Mouse (Mus musculus): ENCODE results near the gene Fam168b.

The Fam168b gene

GRCm38 (mm10) chr1:34850343-34851136, 7.7 kb upstream of the Fam168b start:
- no peak for DNase-seq

- DNase-seq: peak; percentile 91
Measured at GRCm38 (mm10) chr1:34849745-34850342, 7.0 kb upstream of the Fam168b start, which contains the start of gene Plekhb2. Gene Plekhb2, plus strand, starts transcription at chr1:34849976.

GRCm38 (mm10) chr1:34847070-34847469, 4.2 kb upstream of the Fam168b start:
- no peak for DNase-seq

- no peak for DNase-seq
Measured at GRCm38 (mm10) chr1:34842389-34842861, 440 bp downstream of the Fam168b start.

GRCm38 (mm10) chr1:34841709-34842388, 1.0 kb downstream of the Fam168b start:
- no peak for DNase-seq

GRCm38 (mm10) chr1:34839241-34839640, 3.6 kb downstream of the Fam168b start:
- DNase-seq: no peak

- no peak for DNase-seq
Measured at GRCm38 (mm10) chr1:34837951-34838689, 4.7 kb downstream of the Fam168b start.

- DNase-seq: no peak
Measured at GRCm38 (mm10) chr1:34834904-34835303, 8.0 kb downstream of the Fam168b start.

- no peak for DNase-seq
Measured at GRCm38 (mm10) chr1:34831381-34831780, 11.5 kb downstream of the Fam168b start.

GRCm38 (mm10) chr1:34830934-34831333, 11.9 kb downstream of the Fam168b start:
- peak; percentile 52 for DNase-seq

GRCm38 (mm10) chr1:34828528-34829294, 14.2 kb downstream of the Fam168b start:
- no peak for DNase-seq

- no peak for DNase-seq
Measured at GRCm38 (mm10) chr1:34827900-34828299, 15.0 kb downstream of the Fam168b start.

GRCm38 (mm10) chr1:34825909-34826308, 17.0 kb downstream of the Fam168b start:
- DNase-seq: no peak

- no peak for DNase-seq
Measured at GRCm38 (mm10) chr1:34824208-34824607, 18.7 kb downstream of the Fam168b start.

GRCm38 (mm10) chr1:34823353-34823752, 19.5 kb downstream of the Fam168b start:
- DNase-seq: no peak

GRCm38 (mm10) chr1:34822746-34823145, 20.1 kb downstream of the Fam168b start:
- no peak for DNase-seq

GRCm38 (mm10) chr1:34822003-34822402, 20.9 kb downstream of the Fam168b start:
- DNase-seq: no peak

GRCm38 (mm10) chr1:34821411-34821810, 21.5 kb downstream of the Fam168b start:
- no peak for DNase-seq

GRCm38 (mm10) chr1:34819225-34819910, 23.5 kb downstream of the Fam168b start:
- no peak for DNase-seq

- DNase-seq: no peak
Measured at GRCm38 (mm10) chr1:34815843-34816242, 27.0 kb downstream of the Fam168b start.
